10 mouse cellular contexts compared by ENCODE assay signal in the genomic region with DNA sequence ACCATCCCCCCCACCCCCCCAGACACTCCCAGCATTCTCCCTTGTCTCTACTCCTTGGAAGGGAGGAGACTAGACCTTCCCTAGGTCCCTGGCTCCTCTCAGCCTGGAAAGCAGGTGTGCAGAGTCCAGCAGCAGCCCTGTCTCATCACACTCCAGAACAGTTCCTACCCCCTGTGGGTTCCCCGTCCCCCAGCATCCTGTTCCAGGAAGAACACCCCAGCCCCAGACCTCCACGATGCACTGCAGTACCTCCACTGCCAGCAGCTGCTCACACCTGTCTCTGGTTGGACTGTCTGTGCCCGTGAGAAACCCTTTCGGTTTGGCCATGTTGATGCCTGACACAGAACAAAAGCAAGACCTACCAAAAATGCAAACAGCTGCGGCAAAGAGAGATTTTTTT. TPM values are rescaled to one million over a fixed set of nuclear protein-coding genes. Genes with fewer than 3 reads are reported as not detected.
DNase-seq lines count a peak whose midpoint lies in the region; ATAC-seq and TF ChIP-seq lines count a peak whose summit lies in the region.
"Had no signal": no experiment of that assay in that cellular context is flagged by ENCODE, and none has a peak within 500 bp of the region (broad histone marks: within the 10 kb centered on the region; RNA-seq: fewer than 3 reads in every experiment).

No protein-coding gene starts in this region.

- WGBS in heart, embryonic 13.5 days: 44% methylated on average over 5 of the region's 5 CpGs
- 76% methylated on average over 5 of the region's 5 CpGs for WGBS in midbrain, embryonic 10.5 days
- 71% methylated on average over 5 of the region's 5 CpGs for WGBS in midbrain, embryonic 11.5 days
- WGBS in limb, embryonic 13.5 days: 39% methylated on average over 5 of the region's 5 CpGs
- 76% methylated on average over 5 of the region's 5 CpGs for WGBS in cerebellum, adult 2 months

- H3K36me3 ChIP-seq in heart, embryonic 13.5 days: no peaks in the 10 kb centered on the region
- no peaks in the 10 kb centered on the region for H3K36me3 ChIP-seq in midbrain, embryonic 10.5 days
- H3K36me3 ChIP-seq in midbrain, embryonic 11.5 days (ENCODE audit: control insufficient read depth, insufficient read depth, low read length): no peaks in the 10 kb centered on the region
- H3K36me3 ChIP-seq in limb, embryonic 13.5 days: no peaks in the 10 kb centered on the region
- H3K36me3 ChIP-seq: embryonic facial prominence, embryonic 15.5 days had no signal

- no peak for ATAC-seq in heart, embryonic 13.5 days (ENCODE audit: extremely low read depth, insufficient number of reproducible peaks, low FRiP score, low TSS enrichment)
- ATAC-seq in midbrain, embryonic 11.5 days (ENCODE audit: low FRiP score): no peak
- ATAC-seq in limb, embryonic 13.5 days (ENCODE audit: low FRiP score, low read depth): no peak
- no peak for ATAC-seq in frontal cortex, adult (ENCODE audit: low TSS enrichment)

- H3K27ac ChIP-seq in heart, embryonic 13.5 days (replicated peaks): peak overlapping the region; percentile 61; the same call in 1 of the 2 replicates
- H3K27ac ChIP-seq in midbrain, embryonic 10.5 days (replicated peaks): peak overlapping the region; percentile 49; the same call in 1 of the 2 replicates
- no peak overlapping the region for H3K27ac ChIP-seq in midbrain, embryonic 11.5 days (ENCODE audit: low read depth, low read length)
- no peak overlapping the region for H3K27ac ChIP-seq in limb, embryonic 13.5 days
- no peak overlapping the region for H3K27ac ChIP-seq in cerebellum, adult 2 months (ENCODE audit: insufficient read depth, low read length)
- H3K27ac ChIP-seq: embryonic facial prominence, embryonic 15.5 days had no signal

- H3K9me3 ChIP-seq in heart, embryonic 13.5 days: no peaks in the 10 kb centered on the region
- H3K9me3 ChIP-seq in midbrain, embryonic 10.5 days (replicated peaks): no peaks in the 10 kb centered on the region
- H3K9me3 ChIP-seq in midbrain, embryonic 11.5 days (ENCODE audit: control insufficient read depth, low read length): no peaks in the 10 kb centered on the region
- H3K9me3 ChIP-seq in limb, embryonic 13.5 days: no peaks in the 10 kb centered on the region
- H3K9me3 ChIP-seq: embryonic facial prominence, embryonic 15.5 days had no signal

- H3K9ac ChIP-seq in heart, embryonic 13.5 days: peak overlapping the region; percentile 15; the same call in 1 of the 2 replicates
- H3K9ac ChIP-seq in midbrain, embryonic 11.5 days (ENCODE audit: low read length): no peak overlapping the region
- H3K9ac ChIP-seq in limb, embryonic 13.5 days: 0 out of 2 replicates have a peak overlapping the region, but pooled peaks have one; percentile 39
- H3K9ac ChIP-seq: embryonic facial prominence, embryonic 15.5 days had no signal

- TF ChIP-seq CTCF in cerebellum, adult 2 months (IDR thresholded peaks at IDR 0.05; ENCODE audit: borderline replicate concordance, insufficient read depth, low read depth, low read length): no peak

- peaks cover 27% of the 10 kb centered on the region for H3K27me3 ChIP-seq in heart, embryonic 13.5 days (replicated peaks)
- H3K27me3 ChIP-seq in midbrain, embryonic 10.5 days (ENCODE audit: low read depth, poor library complexity, severe bottlenecking): peaks cover 41% of the 10 kb centered on the region
- peaks cover 2% of the 10 kb centered on the region; the same call in 1 of the 2 replicates for H3K27me3 ChIP-seq in midbrain, embryonic 11.5 days (ENCODE audit: control insufficient read depth, insufficient read depth, low read length)
- H3K27me3 ChIP-seq in limb, embryonic 13.5 days: peaks cover 44% of the 10 kb centered on the region
- no peaks in the 10 kb centered on the region for H3K27me3 ChIP-seq in cerebellum, adult 2 months (ENCODE audit: control insufficient read depth, insufficient read depth, low read length)

- peaks cover 24% of the 10 kb centered on the region for H3K4me1 ChIP-seq in heart, embryonic 13.5 days
- peaks cover 31% of the 10 kb centered on the region for H3K4me1 ChIP-seq in midbrain, embryonic 10.5 days
- peaks cover 5% of the 10 kb centered on the region for H3K4me1 ChIP-seq in midbrain, embryonic 11.5 days (ENCODE audit: control insufficient read depth, insufficient read depth, low read length)
- H3K4me1 ChIP-seq in limb, embryonic 13.5 days: peaks cover 28% of the 10 kb centered on the region
- no peaks in the 10 kb centered on the region for H3K4me1 ChIP-seq in cerebellum, adult 2 months (ENCODE audit: control insufficient read depth, insufficient read depth, low read length)

- no peak overlapping the region for H3K4me3 ChIP-seq in heart, embryonic 13.5 days
- H3K4me3 ChIP-seq in midbrain, embryonic 10.5 days: no peak overlapping the region
- no peak overlapping the region for H3K4me3 ChIP-seq in midbrain, embryonic 11.5 days (ENCODE audit: low read depth, low read length)
- no peak overlapping the region for H3K4me3 ChIP-seq in limb, embryonic 13.5 days
- no peak overlapping the region for H3K4me3 ChIP-seq in cerebellum, adult 2 months (replicated peaks; ENCODE audit: insufficient read depth, low read depth, low read length)

- H3K4me2 ChIP-seq in heart, embryonic 13.5 days: peak overlapping the region; percentile 61
- no peak overlapping the region for H3K4me2 ChIP-seq in midbrain, embryonic 11.5 days
- peak overlapping the region; percentile 52; the same call in 1 of the 2 replicates for H3K4me2 ChIP-seq in limb, embryonic 13.5 days (replicated peaks)

- TF ChIP-seq POLR2A in cerebellum, adult 2 months (IDR thresholded peaks at IDR 0.05; ENCODE audit: borderline replicate concordance, insufficient read depth, low read length): no peak

- DNase-seq in heart, adult 11 months: no peak
- DNase-seq in midbrain, embryonic 10.5 days (ENCODE audit: low spot score): no peak
- no peak for DNase-seq in midbrain, embryonic 11.5 days (ENCODE audit: low spot score, missing footprints)
- DNase-seq in thymus, postnatal 36 days: peak; percentile 61 to 75
- DNase-seq in cerebellum, adult 2 months: no peak
- DNase-seq: kidney, adult 18-20 months had no signal

RNA-seq across cellular contexts. Expression of a gene that starts 12.6 kb away (rescaled TPM):
- 30.4 and 32.3 TPM in 2 replicates for polyA plus RNA-seq in heart, embryonic 13.5 days (2015; fragmentation: Nextera tagmentation; extraction: Ambion mirVana)
- 38.6 and 39.5 TPM in 2 replicates for polyA plus RNA-seq in midbrain, embryonic 10.5 days (2016; fragmentation: Nextera tagmentation; extraction: Ambion mirVana)
- 40.9 and 44.6 TPM in 2 replicates for polyA plus RNA-seq in midbrain, embryonic 11.5 days (2014; fragmentation: Nextera tagmentation; extraction: Ambion mirVana)
- polyA plus RNA-seq in limb, embryonic 13.5 days (2015; fragmentation: Nextera tagmentation; extraction: Ambion mirVana): 46.9 and 47.8 TPM in 2 replicates
- 44.3 and 44.6 TPM in 2 replicates for polyA plus RNA-seq in cerebellum, adult 2 months (2012; rRNA removed)

RNA-seq across cellular contexts. Expression of a gene that starts 20.8 kb away (rescaled TPM):
- polyA plus RNA-seq in heart, embryonic 13.5 days (2015; fragmentation: Nextera tagmentation; extraction: Ambion mirVana): 17.7 and 19.1 TPM in 2 replicates
- polyA plus RNA-seq in midbrain, embryonic 10.5 days (2016; fragmentation: Nextera tagmentation; extraction: Ambion mirVana): 20.5 and 22.6 TPM in 2 replicates
- 18.3 and 18.9 TPM in 2 replicates for polyA plus RNA-seq in midbrain, embryonic 11.5 days (2014; fragmentation: Nextera tagmentation; extraction: Ambion mirVana)
- 21.1 and 21.2 TPM in 2 replicates for polyA plus RNA-seq in limb, embryonic 13.5 days (2015; fragmentation: Nextera tagmentation; extraction: Ambion mirVana)
- 21.2 and 21.5 TPM in 2 replicates for polyA plus RNA-seq in cerebellum, adult 2 months (2012; rRNA removed)

RNA-seq across cellular contexts. Expression of a gene that starts 20.8 kb away (rescaled TPM):
- polyA plus RNA-seq in heart, embryonic 13.5 days (2015; fragmentation: Nextera tagmentation; extraction: Ambion mirVana): 27.8 and 27.9 TPM in 2 replicates
- 37.1 and 40.4 TPM in 2 replicates for polyA plus RNA-seq in midbrain, embryonic 10.5 days (2016; fragmentation: Nextera tagmentation; extraction: Ambion mirVana)
- polyA plus RNA-seq in midbrain, embryonic 11.5 days (2014; fragmentation: Nextera tagmentation; extraction: Ambion mirVana): 39.1 and 43.3 TPM in 2 replicates
- polyA plus RNA-seq in limb, embryonic 13.5 days (2015; fragmentation: Nextera tagmentation; extraction: Ambion mirVana): 41.8 and 44.2 TPM in 2 replicates
- polyA plus RNA-seq in cerebellum, adult 2 months (2012; rRNA removed): 64.1 and 70.7 TPM in 2 replicates

RNA-seq across cellular contexts. Expression of a gene that starts 25.9 kb away (rescaled TPM):
- not detected in 2 replicates for polyA plus RNA-seq in heart, embryonic 13.5 days (2015; fragmentation: Nextera tagmentation; extraction: Ambion mirVana)
- 0.75 and 1.1 TPM in 2 replicates for polyA plus RNA-seq in midbrain, embryonic 10.5 days (2016; fragmentation: Nextera tagmentation; extraction: Ambion mirVana)
- 0.33 and 0.49 TPM in 2 replicates for polyA plus RNA-seq in midbrain, embryonic 11.5 days (2014; fragmentation: Nextera tagmentation; extraction: Ambion mirVana)
- polyA plus RNA-seq in limb, embryonic 13.5 days (2015; fragmentation: Nextera tagmentation; extraction: Ambion mirVana): 1.7 and 2.1 TPM in 2 replicates
- 1.6 and 2.3 TPM in 2 replicates for polyA plus RNA-seq in cerebellum, adult 2 months (2012; rRNA removed)

RNA-seq across cellular contexts. Expression of a gene that starts 30.2 kb away (rescaled TPM):
- 47.6 and 56.1 TPM in 2 replicates for polyA plus RNA-seq in heart, embryonic 13.5 days (2015; fragmentation: Nextera tagmentation; extraction: Ambion mirVana)
- 54.2 and 54.8 TPM in 2 replicates for polyA plus RNA-seq in midbrain, embryonic 10.5 days (2016; fragmentation: Nextera tagmentation; extraction: Ambion mirVana)
- polyA plus RNA-seq in midbrain, embryonic 11.5 days (2014; fragmentation: Nextera tagmentation; extraction: Ambion mirVana): 40.5 and 44.0 TPM in 2 replicates
- 77.1 and 83.2 TPM in 2 replicates for polyA plus RNA-seq in limb, embryonic 13.5 days (2015; fragmentation: Nextera tagmentation; extraction: Ambion mirVana)
- 30.3 and 32.3 TPM in 2 replicates for polyA plus RNA-seq in cerebellum, adult 2 months (2012; rRNA removed)

Comparison
In these comparisons a context has a peak if more than half of its experiments do, and no peak if none do; other contexts are left out.
1. H3K27ac ChIP-seq: peak in heart, embryonic 13.5 days (single experiment) and midbrain, embryonic 10.5 days (single experiment); none in midbrain, embryonic 11.5 days (single experiment), limb, embryonic 13.5 days (single experiment) and cerebellum, adult 2 months (single experiment).
2. DNase-seq: peak in thymus, postnatal 36 days (2 of 2); none in heart, adult 11 months (single experiment), midbrain, embryonic 10.5 days (single experiment), midbrain, embryonic 11.5 days (single experiment) and cerebellum, adult 2 months (0 of 2).